Mouse (Mus musculus): ENCODE data around the gene Mdm2.

GRCm38 (mm10) chr10:117709326-117709830, 1.2 kb downstream of the Mdm2 start:
- no peak for TF ChIP-seq POLR2A (IDR thresholded peaks at IDR 0.05; ENCODE audit: insufficient read depth, low read depth, low read length)
- TF ChIP-seq CTCF (IDR thresholded peaks at IDR 0.05; ENCODE audit: insufficient read depth, low read depth, low read length) = no peak

All from olfactory bulb, adult 2 months (tissue).